Mouse (Mus musculus): ENCODE measurements around the gene Lats2. TPM values are rescaled to one million over a fixed set of nuclear protein-coding genes. Genes with fewer than 3 reads are reported as not detected.

The Lats2 gene
- polyA plus RNA-seq, 2 experiments: 3.2 to 3.9 TPM

- Histone ChIP-seq H3K9me3 (ENCODE audit: control insufficient read depth, low read length) (no peaks in the 10 kb centered on the region), H3K4me1 (replicated peaks; ENCODE audit: control insufficient read depth in 2 of 2, insufficient read depth in 2 of 2, low read length in 1 of 2) (peaks cover 9% of the 10 kb centered on the region in 2 experiments), H3K27me3 (ENCODE audit: control insufficient read depth, insufficient read depth, low read length) (no peaks in the 10 kb centered on the region), H3K4me3 (ENCODE audit: insufficient read depth in 1 of 2, low read depth in 2 of 2, low read length in 2 of 2) (peak overlapping the region; percentile 82 to 97), H3K27ac (peak overlapping the region; percentile 79), H3K9ac (replicated peaks) (peak overlapping the region; percentile 72), H3K4me2 (ENCODE audit: low read depth) (peak overlapping the region; percentile 66), H3K36me3 (replicated peaks; ENCODE audit: control insufficient read depth, insufficient read depth, low read depth) (no peaks in the 10 kb centered on the region)
- TF ChIP-seq EP300 (IDR thresholded peaks at IDR 0.05; ENCODE audit: low read depth) (no peak), CTCF (IDR thresholded peaks at IDR 0.05; ENCODE audit: low read depth) (no peak)
- DNase-seq (ENCODE audit: low read depth in 3 of 3, low spot score in 3 of 3) (no peak), ATAC-seq (ENCODE audit: insufficient read depth) (no peak)
- WGBS (ENCODE audit: insufficient replicate concordance): 4% methylated on average over 10 of the region's 10 CpGs
These were observed 92.6 kb downstream of the Lats2 start for GRCm38 (mm10) chr14:57665628-57665950.

- H3K27me3 ChIP-seq (ENCODE audit: control insufficient read depth, insufficient read depth, low read length): no peaks in the 10 kb centered on the region
- peak within 1 kb of the TSS; percentile 79 for H3K27ac ChIP-seq
- H3K4me1 ChIP-seq (replicated peaks; ENCODE audit: control insufficient read depth in 2 of 2, insufficient read depth in 2 of 2, low read length in 1 of 2): peaks cover 9% of the 10 kb centered on the region in 2 experiments
- peak within 1 kb of the TSS; percentile 66 for H3K4me2 ChIP-seq (ENCODE audit: low read depth)
- no peaks in the 10 kb centered on the region for H3K9me3 ChIP-seq (ENCODE audit: control insufficient read depth, low read length)
- DNase-seq (ENCODE audit: low read depth in 3 of 3, low spot score in 3 of 3) (peak; percentile 72 to 75 (median 75)), ATAC-seq (ENCODE audit: insufficient read depth) (peak; percentile 92)
- peak within 1 kb of the TSS; percentile 72 for H3K9ac ChIP-seq (replicated peaks)
- no peaks in the 10 kb centered on the region for H3K36me3 ChIP-seq (replicated peaks; ENCODE audit: control insufficient read depth, insufficient read depth, low read depth)
- under 1% methylated on average over 80 of the region's 80 CpGs for WGBS (ENCODE audit: insufficient replicate concordance)
- TF ChIP-seq CTCF (IDR thresholded peaks at IDR 0.05; ENCODE audit: low read depth) (peak; percentile 40; the same call in 1 of the 2 replicates), EP300 (IDR thresholded peaks at IDR 0.05; ENCODE audit: low read depth) (no peak)
- H3K4me3 ChIP-seq (ENCODE audit: insufficient read depth in 1 of 2, low read depth in 2 of 2, low read length in 2 of 2): peak within 1 kb of the TSS; percentile 82 to 97
These were observed 93.2 kb downstream of the Lats2 start, which contains the start of gene Xpo4 for GRCm38 (mm10) chr14:57664822-57665627. Gene Xpo4 (minus strand): TSS chr14:57665430.

- ATAC-seq (ENCODE audit: insufficient read depth): peak; percentile 60
- no peaks in the 10 kb centered on the region for H3K36me3 ChIP-seq (replicated peaks; ENCODE audit: control insufficient read depth, insufficient read depth, low read depth)
- DNase-seq (ENCODE audit: low read depth in 3 of 3, low spot score in 3 of 3): peak in 2 of 3 experiments; percentile 22 to 37
- peak overlapping the region; percentile 72 for H3K9ac ChIP-seq (replicated peaks)
- H3K4me1 ChIP-seq (replicated peaks; ENCODE audit: control insufficient read depth in 2 of 2, insufficient read depth in 2 of 2, low read length in 1 of 2): peaks cover 9% of the 10 kb centered on the region in 2 experiments
- TF ChIP-seq EP300 (IDR thresholded peaks at IDR 0.05; ENCODE audit: low read depth) (no peak), CTCF (IDR thresholded peaks at IDR 0.05; ENCODE audit: low read depth) (no peak)
- no peaks in the 10 kb centered on the region for H3K27me3 ChIP-seq (ENCODE audit: control insufficient read depth, insufficient read depth, low read length)
- no peaks in the 10 kb centered on the region for H3K9me3 ChIP-seq (ENCODE audit: control insufficient read depth, low read length)
- peak overlapping the region; percentile 82 to 97 for H3K4me3 ChIP-seq (ENCODE audit: insufficient read depth in 1 of 2, low read depth in 2 of 2, low read length in 2 of 2)
- H3K27ac ChIP-seq: peak overlapping the region; percentile 79
- peak overlapping the region; percentile 66 for H3K4me2 ChIP-seq (ENCODE audit: low read depth)
- whole genome bisulfite sequencing (ENCODE audit: insufficient replicate concordance): 0% methylated on average over 19 of the region's 19 CpGs
These were observed 93.8 kb downstream of the Lats2 start for GRCm38 (mm10) chr14:57664311-57664821.

- H3K9me3 ChIP-seq (ENCODE audit: control insufficient read depth, low read length): no peaks in the 10 kb centered on the region
- no peak overlapping the region for H3K27ac ChIP-seq
- peaks cover 9% of the 10 kb centered on the region in 2 experiments for H3K4me1 ChIP-seq (replicated peaks; ENCODE audit: control insufficient read depth in 2 of 2, insufficient read depth in 2 of 2, low read length in 1 of 2)
- peak overlapping the region; percentile 72 for H3K9ac ChIP-seq (replicated peaks)
- peak overlapping the region; percentile 82 to 97 for H3K4me3 ChIP-seq (ENCODE audit: insufficient read depth in 1 of 2, low read depth in 2 of 2, low read length in 2 of 2)
- WGBS (ENCODE audit: insufficient replicate concordance): 14% methylated on average over 1 of the region's 1 CpGs
- H3K4me2 ChIP-seq (ENCODE audit: low read depth): peak overlapping the region; percentile 66
- DNase-seq (ENCODE audit: low read depth in 3 of 3, low spot score in 3 of 3): no peak
- ATAC-seq (ENCODE audit: insufficient read depth): no peak
- no peak for TF ChIP-seq EP300 (IDR thresholded peaks at IDR 0.05; ENCODE audit: low read depth)
- no peaks in the 10 kb centered on the region for H3K36me3 ChIP-seq (replicated peaks; ENCODE audit: control insufficient read depth, insufficient read depth, low read depth)
- H3K27me3 ChIP-seq (ENCODE audit: control insufficient read depth, insufficient read depth, low read length): no peaks in the 10 kb centered on the region
These were observed 94.6 kb downstream of the Lats2 start for GRCm38 (mm10) chr14:57663630-57664029.

- ATAC-seq (ENCODE audit: insufficient read depth): no peak
- WGBS (ENCODE audit: insufficient replicate concordance): 91% methylated on average over 4 of the region's 4 CpGs
- TF ChIP-seq EP300 (IDR thresholded peaks at IDR 0.05; ENCODE audit: low read depth) (no peak), CTCF (IDR thresholded peaks at IDR 0.05; ENCODE audit: low read depth) (peak; percentile 34; the same call in 1 of the 2 replicates)
These were observed 99.9 kb downstream of the Lats2 start for GRCm38 (mm10) chr14:57658301-57658700.

More at GRCm38 (mm10) chr14:57658301-57658700, 99.9 kb downstream of the Lats2 start:
- DNase-seq (ENCODE audit: low read depth in 3 of 3, low spot score in 3 of 3): no peak
- Histone ChIP-seq H3K9me3 (ENCODE audit: control insufficient read depth, low read length) (no peaks in the 10 kb centered on the region), H3K4me1 (replicated peaks; ENCODE audit: control insufficient read depth in 2 of 2, insufficient read depth in 2 of 2, low read length in 1 of 2) (no peaks in the 10 kb centered on the region; a peak in 2 of 4 replicates), H3K9ac (replicated peaks) (no peak overlapping the region), H3K4me3 (ENCODE audit: insufficient read depth in 1 of 2, low read depth in 2 of 2, low read length in 2 of 2) (no peak overlapping the region), H3K36me3 (replicated peaks; ENCODE audit: control insufficient read depth, insufficient read depth, low read depth) (peaks cover 3% of the 10 kb centered on the region; the same call in 1 of the 2 replicates), H3K27ac (no peak overlapping the region), H3K4me2 (ENCODE audit: low read depth) (no peak overlapping the region), H3K27me3 (ENCODE audit: control insufficient read depth, insufficient read depth, low read length) (no peaks in the 10 kb centered on the region)

All from liver, embryonic 14.5 days (tissue).